Mouse (Mus musculus): ENCODE results near the gene Smyd4.

Smyd4 gene

DNA sequence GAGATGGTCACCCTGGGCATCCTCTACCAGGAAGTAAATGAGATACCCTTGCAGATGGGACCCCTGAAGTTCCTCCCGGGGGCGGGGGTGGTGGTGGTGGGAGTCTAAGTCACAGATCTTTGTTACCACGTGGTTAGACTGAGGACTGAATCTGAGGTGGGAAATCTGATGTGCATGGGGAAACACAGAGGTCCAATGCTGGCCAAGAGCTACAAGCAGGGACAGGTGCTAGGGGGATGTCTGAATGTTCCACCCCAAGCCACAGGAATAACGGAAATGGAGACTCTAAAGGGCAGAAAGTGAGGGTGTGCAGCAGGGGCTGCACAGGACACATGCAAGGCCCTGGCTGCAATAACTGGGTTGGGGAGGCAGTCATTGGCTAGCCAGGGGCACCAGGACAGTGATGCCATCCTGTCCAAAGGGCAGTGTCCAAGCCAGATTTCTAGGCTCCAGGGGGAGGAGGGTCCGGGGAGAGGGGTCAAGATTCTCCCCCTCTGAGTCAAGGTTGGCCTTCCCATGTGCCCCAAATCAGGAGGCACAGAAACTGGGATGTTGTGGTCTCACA, 72.7 kb downstream of the Smyd4 start:
- no peak for DNase-seq

DNA sequence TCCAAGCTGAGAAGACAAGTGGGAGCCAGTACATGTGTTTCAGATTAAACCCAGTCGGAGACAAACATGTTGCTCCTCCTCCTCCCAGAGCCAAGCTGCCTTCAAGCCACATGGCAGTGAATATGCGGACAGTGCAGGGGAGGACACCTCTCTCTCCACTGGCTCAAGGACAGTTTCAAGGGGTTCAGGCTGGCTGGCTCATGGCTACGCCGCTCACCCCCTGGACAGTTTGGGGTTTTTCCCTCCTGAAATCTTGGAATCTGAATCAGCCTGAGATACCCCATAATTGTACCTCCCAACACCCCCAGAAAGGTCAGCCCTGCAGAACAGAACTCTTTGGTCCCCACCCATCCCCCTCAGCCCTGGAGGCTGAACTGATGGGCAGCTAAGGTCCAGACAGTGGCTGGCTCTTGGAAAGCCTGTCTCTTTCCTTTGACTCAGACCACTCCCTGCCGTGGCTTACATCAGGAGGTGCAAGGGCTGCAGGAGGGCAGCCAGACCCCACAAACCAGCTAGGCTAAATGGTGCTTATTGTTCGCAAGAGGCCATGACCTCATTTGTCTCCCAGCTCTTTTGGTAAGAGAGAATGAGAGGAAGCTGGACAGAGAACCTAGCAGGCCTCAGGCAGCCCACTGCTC, 73.3 kb downstream of the Smyd4 start:
- no peak for DNase-seq

DNA sequence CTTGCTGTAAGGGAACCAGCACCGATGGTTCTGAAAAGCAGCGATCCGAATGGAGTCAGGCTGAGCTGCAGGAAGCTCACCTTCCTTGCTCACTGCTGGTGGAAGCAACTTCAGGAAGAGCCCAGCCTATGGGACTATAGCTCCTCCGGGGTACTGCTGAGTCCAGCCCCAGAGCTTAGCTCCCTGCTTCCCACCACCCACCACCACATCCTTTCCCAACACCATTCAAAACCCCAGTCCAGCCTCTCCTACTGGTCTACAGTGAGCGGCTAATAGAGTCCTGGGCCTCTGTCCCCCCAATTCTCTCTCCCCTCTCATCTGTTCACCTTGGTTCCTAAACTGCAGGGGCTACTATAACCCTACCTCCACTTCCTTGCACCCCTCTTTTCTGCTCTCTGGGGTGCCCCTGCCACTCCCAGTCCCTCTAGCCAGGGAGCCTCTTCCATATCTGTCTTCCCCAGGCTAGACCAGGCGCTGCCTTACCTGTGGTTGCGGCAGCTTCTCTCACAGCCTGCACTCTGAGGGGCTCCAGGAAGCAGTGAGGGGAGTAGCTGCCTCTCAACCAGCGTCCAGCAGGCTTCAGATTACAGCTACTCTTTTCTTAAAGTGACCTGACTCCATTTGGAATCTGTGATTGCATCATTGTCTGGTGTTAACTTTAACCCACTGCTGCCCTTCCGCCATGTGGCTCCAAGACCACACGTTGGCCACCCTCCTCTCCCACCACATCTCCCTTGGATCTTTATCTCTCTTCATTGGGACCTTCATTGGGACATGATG, 74.0 kb downstream of the Smyd4 start, which contains the start of gene Serpinf1:
Gene Serpinf1 (minus strand): TSS at position 689 of the 780 bp plus-strand sequence.
- no peak for DNase-seq

DNA sequence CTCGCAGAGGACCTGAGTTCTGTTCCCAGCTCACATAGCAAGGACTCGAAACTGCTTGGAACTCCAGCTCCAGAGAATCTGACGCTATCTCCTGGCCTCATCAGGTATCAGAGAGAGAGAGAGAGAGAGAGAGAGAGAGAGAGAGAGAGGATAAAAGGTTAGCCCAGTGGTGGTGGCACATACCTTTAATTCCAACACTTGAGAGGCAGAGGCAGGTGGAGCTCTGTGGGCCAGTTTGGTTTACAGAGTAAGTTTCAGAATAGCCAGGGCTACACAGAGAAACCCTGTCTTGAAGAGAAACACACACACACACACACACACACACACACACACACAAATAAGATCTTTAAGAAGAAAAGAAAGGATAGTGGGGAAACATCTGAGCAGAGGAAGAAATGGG, 74.9 kb downstream of the Smyd4 start:
- no peak for DNase-seq

DNA sequence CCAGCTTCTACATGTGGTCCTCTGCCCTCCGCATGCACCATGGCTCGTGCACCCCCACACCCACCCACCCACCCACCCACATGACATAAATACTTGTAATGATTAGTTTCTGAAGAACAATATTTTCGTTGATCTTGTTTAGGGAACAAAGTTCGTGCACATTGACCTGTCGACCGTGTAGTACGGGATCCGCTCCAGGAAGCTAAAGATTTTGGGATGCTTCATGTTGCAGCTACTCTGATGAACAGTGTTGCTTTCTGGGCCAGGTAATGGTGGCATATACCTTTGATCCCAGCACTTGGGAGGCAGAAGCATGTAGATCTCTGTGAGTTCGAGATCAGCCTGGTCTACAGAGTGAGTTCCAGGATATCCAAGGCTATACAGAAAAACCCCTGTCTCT, 75.8 kb downstream of the Smyd4 start:
- DNase-seq, result no peak

DNA sequence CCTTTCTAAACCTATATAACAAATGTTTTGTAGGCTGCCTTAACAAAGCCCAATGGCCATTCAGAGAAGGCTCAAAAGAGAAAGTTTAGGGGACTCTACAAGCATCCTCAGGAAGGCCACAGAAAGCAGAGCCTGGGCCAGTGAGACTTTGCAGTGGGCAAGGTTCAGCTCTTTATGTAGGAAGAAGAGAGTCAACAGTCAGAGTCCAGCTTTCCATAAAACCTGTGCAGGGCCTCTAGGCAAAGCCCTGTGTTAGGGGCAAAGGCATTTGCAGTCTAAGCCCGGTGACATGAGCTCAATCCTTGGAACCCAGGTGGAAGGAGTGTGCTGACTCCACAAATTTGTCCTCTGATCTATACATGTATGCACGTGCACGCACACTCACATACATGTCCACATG, 76.2 kb downstream of the Smyd4 start:
- DNase-seq, result no peak

DNA sequence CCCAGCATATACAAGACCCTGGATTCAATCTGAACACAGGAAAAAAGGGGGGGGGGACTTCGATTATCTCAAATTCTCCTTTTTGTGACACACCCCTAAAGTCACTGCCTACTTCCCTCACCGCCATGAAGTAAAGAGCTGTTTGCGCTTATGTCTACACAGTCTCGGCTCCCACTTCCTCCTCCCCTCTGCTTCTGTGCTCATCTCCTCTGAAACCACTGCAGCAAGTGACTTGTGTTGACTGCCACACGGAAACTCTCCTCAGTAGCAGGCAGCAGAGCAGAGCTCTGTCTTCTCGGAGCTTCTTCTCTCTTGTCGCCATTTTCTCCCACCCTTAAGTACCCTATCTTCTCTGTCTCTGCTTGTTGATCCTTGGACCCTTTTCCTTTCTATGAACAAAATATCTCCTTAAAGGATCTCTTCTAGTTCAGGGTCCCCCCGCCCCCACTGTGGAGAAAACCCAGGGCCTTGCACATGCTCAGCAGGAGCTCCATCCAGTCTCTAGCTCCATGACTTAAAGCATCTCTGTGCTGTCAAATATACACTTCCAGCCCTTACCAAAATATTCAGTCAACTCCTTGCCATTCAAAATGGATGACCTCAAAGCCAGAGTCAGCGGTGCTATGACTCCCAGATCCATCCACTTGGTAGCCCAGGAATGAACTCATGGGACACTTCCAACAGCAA, 80.9 kb downstream of the Smyd4 start:
- no peak for DNase-seq

DNA sequence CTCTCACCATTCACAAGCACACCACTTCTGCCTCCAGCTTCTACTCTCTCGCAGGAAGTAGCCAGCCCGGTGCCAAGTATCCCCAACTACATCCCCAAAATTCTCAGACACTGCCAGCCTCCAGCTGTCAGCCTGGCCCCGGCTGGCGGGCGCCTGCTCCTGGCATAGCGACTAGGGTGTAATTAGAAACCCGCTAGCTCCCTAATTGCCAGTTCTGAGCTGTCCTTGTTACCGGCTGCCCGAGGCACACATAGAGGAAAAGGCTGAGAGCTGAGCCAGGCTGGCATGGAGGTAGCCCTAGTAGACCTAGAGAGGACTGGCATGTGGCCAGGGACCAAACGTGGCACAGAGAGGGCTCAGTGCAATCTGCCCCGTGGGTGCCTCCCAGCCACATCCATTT, 83.1 kb downstream of the Smyd4 start:
- DNase-seq, result peak; percentile 88 to 93

DNA sequence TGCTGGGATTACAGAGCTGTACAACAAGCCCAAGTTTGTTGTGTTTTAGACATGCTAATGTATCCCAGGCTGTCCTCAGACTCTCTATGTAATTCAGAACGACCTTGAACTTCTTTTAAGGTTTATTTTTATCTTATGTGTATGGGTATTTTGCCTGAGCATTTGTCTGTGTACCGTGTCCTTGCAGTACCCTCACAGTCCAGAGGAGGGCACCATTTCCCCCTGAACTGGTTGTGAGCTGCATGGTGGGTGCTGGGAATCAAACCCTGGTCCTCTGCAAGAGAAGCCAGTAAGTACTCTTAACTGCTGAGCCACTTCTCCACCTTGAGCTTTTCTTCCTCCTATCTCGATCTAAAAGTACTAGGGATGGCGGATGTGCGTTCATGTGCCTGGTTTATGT, 85.9 kb downstream of the Smyd4 start:
- DNase-seq, result no peak

DNA sequence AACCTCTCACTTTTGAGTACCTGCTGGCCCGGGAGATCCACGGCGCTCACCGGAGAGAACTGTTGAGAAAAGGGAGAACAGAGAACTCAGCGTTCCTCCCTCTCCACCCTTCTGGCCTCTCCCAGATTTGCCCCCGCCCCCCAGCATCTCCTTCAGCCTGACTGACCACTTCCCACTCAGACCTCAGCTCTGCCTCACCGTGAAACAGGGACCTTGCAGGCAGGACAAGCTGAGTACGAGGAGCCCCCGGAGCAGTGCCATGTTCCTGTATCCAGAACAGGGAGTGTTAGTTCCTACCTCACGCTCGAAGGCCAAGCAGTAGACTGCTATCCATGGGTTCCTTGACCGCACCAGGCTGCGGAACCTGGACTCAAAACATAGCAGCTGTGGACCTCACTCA, 90.0 kb downstream of the Smyd4 start:
- DNase-seq, result no peak

DNA sequence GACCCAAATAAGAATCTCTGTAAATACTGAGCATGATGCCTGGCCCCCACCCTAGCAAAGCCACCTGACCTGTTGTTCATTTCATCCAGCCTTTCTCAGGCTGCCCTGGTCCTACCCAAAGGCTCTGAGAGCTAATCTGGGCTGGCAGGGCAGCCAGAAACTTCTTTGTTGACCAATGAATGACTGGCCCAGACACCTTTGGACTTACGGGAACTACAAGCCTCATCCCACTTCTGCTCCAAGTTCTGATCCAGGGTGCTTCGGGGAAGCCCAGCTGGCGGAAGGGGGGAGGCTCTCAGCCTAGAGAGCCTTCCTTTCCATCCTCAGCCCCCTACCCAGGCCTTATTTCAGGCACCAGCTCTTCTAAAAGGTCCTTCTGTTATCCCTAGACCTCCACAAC, 90.6 kb downstream of the Smyd4 start:
- no peak for DNase-seq

DNA sequence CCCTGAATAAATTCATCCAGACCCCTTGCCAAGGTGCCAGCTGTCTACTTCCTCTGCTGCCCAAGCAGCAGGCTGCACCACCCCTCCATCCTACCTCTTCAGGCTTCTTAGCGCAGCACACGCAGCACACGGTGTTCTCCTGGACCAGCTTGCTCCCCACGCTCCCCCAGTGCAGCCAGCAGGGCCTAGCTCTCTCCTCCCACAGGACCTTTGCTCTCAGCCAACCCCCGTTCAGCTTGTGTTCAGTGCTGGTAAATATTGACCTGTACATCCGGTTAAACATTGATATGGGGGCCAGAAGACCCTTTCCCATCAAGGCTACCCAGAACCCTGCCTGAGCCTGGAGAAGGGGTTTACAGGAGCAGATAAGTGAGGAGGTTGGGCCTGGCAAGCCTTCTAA, 91.1 kb downstream of the Smyd4 start, which contains the start of gene Serpinf2:
Gene Serpinf2 (minus strand): TSS at position 229 of the 400 bp plus-strand sequence.
- DNase-seq, result peak in 1 of 2 experiments; percentile 54

DNA sequence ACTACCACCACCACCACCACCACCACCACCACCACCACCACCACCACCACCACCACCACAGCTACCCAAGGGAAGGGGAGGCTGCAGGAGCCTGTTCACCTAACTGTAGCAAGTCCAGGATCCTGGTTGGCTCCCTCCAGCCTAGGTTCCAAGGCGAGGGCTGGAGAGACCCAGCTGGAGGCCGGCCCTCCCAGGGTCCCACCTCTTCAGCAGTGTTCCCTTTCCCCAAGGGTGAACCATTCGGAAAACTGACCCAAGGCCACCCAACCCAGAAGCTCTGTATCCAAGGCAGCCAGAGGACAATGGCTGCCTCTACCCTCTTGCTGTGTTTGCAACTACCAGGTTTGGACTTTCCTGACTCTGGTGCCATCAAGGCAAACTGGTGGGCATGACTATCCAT, 91.7 kb downstream of the Smyd4 start:
- DNase-seq, result no peak

DNA sequence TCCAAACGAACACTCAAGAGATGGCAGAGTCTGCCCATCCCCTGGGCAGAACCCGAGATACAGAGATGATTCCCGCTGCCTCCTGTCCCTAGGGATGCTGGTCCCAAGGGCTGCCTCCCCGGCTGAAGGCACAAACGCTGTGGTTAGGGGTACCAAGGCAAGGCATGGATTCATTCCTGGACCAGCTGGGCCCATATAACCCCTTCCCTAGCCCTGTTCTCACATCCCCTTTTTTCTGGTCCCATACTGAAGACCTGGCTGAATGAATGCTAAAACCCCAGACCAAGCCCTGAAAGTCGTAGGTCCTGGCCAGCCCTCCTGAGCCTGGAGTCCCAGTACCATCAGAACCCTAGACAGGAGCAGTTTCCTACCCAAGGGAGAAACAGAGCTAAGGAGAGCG, 92.8 kb downstream of the Smyd4 start:
- DNase-seq, result no peak

DNA sequence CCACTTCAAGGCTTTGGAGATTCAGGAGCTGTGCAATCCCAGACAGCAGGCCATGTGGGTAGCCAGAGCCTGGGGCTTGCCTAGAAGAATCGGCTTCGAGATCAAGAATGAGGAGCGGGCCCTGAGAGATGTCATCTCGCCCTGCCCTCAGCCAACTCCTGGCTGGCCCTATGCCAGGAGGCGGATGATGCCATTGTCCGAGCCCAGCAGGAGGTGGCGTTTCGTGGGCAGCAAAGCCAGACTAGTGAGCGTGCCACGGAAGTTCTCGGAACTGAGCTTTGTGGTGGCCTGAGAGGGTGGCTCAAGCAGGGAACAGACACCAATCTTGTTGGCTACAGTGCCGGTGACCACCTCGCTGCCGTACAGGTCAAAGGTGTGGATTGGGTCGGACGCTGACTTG, 93.4 kb downstream of the Smyd4 start:
- DNase-seq, result peak; percentile 58 to 61

DNA sequence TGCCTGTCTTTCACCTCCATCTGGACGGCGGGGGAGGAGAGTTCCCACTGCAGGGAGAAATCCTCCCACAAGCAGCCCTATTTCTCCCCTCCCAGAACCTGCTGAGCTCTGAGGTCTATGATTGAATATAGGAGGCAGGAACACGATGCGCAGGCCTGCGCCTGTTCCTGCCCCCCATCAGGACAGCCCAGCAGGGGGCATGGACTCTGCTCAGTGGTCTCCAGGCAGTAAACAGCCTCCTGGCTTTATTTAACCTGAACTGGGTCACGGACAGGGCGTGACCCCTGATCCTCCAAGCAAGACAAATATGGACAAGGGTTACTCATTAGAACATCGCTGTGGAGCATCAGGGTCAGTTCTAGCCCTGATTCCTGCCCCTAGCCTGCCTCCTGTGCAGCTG, 95.5 kb downstream of the Smyd4 start:
- no peak for DNase-seq

DNA sequence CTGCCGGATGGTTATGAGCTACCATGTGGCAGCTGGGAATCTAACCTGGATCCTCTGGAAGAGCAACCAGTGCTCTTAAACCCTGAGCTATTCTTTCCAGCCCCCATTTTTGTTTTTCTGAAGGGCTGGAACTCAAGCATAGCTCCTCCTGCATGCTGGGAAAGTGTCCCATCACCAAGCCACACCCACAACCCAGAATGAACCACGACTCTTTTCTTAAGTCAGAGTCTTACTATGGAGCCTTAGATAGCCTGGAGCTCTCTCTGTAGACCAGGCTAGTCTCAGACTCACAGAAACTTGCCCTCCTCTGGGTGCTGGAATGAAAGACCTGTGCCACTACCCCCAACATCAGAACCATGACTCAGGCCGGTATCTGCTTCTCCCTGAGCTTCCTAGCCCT, 100.3 kb downstream of the Smyd4 start:
- no peak for DNase-seq

DNA sequence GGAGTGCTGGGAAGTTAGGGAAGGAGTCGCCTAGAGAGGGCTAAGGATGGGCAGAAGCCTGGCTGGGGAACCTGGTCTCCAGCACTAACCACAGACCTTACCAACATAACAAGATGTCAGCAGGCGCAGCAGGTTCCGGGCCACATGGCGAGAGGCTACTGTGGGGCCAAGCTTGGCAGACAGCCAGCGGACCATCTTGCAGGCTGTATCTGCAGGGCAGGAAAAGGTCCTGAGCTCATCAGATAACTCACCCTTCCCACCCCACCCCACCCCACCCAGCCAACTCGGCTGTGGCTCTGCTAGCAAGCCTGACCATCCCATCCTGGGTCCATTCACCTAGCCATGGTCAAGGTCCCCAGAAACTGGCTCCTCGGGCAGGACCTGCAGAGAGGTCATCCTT, 101.5 kb downstream of the Smyd4 start:
- DNase-seq, result peak; percentile 55 to 69

DNA sequence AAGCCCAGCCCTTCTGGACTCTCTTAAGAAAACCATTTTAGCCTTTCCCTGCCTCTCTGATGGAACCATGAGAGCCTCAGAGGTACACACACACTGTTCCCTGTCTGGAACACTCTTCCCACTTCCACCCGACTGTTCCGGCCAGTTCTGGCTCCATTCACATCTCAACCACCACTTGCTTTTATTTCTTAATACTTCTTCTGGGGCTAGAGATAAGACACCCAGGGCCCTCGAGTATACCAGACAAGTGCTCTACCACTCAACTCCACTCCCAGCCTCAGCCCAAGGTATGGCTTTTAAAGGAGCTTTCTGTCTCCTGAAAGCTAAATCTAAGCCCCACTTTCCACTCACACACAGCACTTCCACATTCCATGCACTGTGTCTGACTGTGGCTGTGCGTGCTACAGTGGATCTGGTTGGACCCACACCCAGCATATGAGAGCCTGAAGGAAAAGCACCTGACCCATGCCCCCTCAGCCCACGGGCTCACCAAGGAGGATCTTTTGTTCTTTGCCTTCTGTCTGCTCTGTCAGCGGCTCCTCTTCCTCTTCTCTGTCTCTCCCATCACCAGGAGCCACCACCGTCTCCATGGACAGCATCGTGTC, 102.2 kb downstream of the Smyd4 start:
- DNase-seq, result no peak

DNA sequence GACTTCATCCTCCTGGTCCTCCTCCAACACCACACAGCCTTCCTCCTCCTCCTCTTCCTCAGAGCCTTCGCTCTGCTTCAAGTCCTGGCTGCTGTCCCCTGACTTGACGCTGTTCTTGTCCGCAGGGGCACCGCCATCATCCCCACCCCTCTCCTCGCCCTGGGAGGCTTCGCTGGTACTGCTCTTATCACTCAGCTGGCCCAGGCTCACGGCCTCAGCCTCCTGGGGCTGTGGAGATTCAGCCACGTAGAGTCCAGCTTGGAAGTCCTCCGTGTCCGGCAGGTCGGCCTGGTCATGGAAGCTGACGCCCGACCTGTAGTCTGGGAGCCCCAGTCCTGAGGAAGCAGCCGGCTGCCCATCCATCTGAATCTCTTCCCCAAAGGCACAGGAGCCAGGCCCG, 102.7 kb downstream of the Smyd4 start:
- no peak for DNase-seq

DNA sequence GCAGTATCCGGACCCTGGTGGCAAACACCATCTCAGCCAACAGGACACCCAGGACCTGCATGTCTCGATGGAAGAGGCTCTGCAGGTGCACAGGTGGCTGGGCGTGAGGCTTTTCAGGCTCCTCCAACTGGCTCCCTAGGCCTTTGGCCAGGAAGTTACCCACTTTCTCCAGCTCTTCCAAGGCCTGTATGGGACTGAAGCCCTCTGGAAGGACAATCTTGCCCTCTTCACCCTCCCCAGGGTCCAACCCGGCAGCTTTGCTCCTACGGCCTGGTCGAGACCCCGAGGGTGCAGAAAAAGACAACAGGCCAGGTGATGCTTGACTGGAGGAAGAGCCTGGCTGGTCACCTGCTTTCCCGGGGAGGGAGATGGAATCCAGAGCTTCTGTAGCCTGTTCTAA, 103.8 kb downstream of the Smyd4 start:
- DNase-seq, result no peak

DNA sequence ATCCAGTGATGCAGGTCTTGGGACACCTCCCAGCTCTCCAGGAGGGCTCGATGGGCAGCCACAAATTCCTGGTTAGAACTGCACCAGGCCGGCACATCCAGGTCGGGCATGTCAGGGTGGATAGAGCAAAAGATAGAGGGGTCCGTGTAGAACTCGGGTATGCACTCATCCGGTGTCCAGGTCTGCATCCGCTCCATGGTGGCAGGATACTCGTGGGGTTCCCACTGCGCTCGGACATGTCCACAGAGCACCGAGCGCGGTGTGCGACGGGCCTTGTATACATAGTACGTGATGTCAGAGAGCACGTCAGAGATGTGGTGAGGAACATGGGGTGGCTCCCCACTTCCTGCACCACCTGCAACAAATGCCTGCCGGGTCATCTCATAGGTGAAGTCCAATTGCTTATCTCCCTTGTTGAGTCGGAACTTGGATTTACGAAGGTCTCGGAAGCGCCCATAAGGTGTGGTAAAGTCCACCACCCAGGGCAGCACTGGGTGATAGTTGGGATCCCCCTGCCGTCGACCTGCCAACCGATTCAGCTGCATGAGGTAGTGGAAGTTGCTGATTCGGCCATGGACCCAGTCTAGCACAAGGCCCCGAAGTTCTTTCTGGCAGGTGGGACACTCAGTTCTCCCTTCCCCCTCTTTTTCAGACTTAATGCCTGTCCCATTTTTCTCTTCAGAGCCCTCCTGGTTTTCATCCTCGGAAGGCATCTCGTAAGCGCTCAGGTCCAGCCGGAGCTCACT, 104.8 kb downstream of the Smyd4 start:
- DNase-seq, result no peak

All from cerebellum, postnatal 10 days (tissue).